Mouse (Mus musculus) adrenal gland, adult 18-20 months (tissue): Measurements from ENCODE around the gene Arhgef2. TPM values are rescaled to one million over a fixed set of nuclear protein-coding genes. Genes with fewer than 3 reads are reported as not detected.
"Not testable (repeated sequence)": the region's sequence is repeated elsewhere in the genome, so short reads cannot be mapped to it uniquely, and the experiment has no call there.

Experiments
- DNase-seq, 2 experiments: peaks; one replicate each; pipeline ENCODE4 v3.0.0; 2021 to 2022; ENCODE audit warnings: low spot score in 2 of 2
- long read RNA-seq, 2 experiments: library from polyadenylated mRNA; stranded (forward); transcript quantifications; one replicate each; pipeline ENCODE4 v2.0.0; 2021
- total RNA-seq, 2 experiments: library from RNA; stranded (reverse); gene quantifications; 1 replicate in 1 of 2; 2 replicates in 1 of 2; pipeline ENCODE4 v1.2.3; 2021

Gene Arhgef2
- total RNA-seq = 10 to 100 TPM; 19.4 to 27.0 TPM
- long read RNA-seq, experiment 1, full-length matches to known transcripts = 7 of 13 reads
- long read RNA-seq, experiment 1, partial matches to known transcripts = 4 of 13 reads
- long read RNA-seq, experiment 1, other reads (novel, unspliced or antisense) = 2 of 13 reads
- long read RNA-seq, experiment 2, full-length matches to known transcripts = 4 of 12 reads
- long read RNA-seq, experiment 2, partial matches to known transcripts = 6 of 12 reads
- long read RNA-seq, experiment 2, other reads (novel, unspliced or antisense) = 2 of 12 reads

GRCm38 (mm10) chr3:88605666-88606065 lies at the start of gene Arhgef2:
TSS of gene Arhgef2 (plus strand) at chr3:88605966.
- not testable (repeated sequence) for DNase-seq

DNA sequence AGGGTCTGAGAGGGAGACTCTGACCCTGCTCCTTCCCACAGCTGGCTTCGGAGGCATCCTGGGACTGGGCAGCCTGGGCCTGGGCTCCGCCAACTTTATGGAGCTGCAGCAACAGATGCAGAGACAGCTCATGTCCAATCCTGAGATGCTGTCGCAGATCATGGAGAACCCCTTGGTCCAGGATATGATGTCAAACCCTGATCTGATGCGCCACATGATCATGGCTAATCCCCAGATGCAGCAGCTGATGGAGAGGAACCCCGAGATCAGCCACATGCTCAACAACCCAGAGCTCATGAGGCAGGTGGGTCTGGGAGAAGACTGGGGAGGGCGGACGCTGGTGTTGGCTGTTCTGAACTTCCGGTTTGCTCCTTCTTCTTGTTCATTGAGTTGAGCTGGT lies 49.1 kb upstream of the Arhgef2 start:
- DNase-seq = peak in 1 of 2 experiments; percentile 17

DNA sequence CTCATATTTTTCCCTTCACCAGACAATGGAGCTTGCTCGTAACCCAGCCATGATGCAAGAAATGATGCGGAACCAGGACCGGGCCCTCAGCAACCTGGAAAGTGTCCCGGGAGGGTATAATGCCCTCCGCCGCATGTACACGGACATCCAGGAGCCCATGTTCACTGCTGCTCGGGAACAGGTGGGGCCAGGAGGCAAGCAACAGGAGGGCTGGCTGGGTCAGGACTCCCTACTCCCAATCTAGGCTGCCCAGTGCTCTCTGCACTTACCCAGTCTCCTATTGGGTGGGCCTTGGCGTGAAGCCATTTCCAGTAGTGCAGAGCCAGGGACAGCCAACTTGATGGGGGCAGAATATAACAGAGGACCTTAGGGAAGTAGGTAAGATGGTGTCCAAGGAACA lies 46.2 kb upstream of the Arhgef2 start:
- DNase-seq = no peak

GRCm38 (mm10) chr3:88561989-88562388 lies 43.8 kb upstream of the Arhgef2 start:
- DNase-seq = no peak

GRCm38 (mm10) chr3:88563442-88563841 lies 42.3 kb upstream of the Arhgef2 start:
- DNase-seq = no peak

DNA sequence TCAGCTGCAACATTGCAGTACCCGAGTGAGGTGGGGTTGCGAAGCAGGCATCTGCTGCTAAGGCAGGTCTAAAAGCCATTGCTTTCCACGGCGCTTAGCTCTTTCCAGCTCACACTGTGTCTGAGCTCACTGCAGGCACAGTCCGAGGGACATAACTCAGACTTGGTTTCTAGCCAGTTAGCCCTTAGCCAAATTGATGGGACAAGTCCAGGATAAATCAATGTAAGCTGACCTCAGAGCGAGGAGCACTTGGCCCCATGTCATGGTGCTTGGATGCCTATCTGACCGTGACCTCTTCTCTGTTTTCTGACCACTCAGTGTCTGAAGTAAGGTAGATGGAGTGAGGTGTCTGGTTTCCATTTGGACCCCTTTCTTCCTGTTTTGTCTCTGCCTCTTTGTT lies 41.8 kb upstream of the Arhgef2 start:
- no peak for DNase-seq

- no peak for DNase-seq
These were observed 39.6 kb upstream of the Arhgef2 start for GRCm38 (mm10) chr3:88566116-88566515.

DNA sequence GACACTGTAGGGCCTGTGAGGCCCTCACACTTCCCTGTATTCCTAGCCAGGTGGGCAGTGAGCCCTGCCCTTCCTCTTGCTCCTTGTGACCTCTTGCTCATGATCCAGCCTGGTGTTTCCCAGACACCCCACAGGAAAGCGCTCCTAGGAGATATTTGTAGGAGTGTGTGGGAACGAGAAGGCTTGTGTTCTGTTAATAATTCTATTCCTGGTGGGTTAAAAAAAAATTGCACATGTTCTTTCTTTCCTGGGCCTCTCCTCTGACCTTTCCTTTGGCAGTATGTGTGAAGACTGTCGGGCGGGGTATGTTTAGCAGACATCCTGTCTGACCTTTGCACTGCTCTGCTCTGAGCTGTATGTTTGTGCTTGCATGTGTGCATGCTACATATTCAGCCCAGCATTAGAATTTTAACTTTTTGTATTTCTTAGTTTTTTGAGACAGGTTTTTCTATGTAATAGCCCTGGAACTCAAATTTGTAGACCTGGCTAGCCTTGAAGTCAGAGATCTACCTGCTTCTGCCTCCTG lies 39.2 kb upstream of the Arhgef2 start:
- DNase-seq = no peak

DNA sequence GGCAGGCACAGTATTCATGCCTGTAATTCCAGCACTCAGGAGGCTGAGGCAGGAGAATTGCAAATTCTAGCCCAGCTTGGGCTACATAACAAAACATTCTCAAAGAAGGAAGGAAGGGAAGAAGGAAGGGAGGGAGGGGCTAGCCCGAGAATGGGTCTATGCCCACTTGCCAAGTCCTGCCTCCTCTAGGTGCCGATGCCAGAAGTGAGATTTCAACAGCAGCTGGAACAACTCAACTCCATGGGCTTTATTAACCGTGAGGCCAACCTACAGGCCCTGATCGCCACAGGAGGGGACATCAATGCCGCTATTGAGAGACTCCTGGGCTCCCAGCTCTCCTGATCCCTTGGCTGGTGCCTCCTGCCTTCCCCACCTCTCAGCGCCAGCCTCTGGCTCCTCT lies 37.9 kb upstream of the Arhgef2 start:
- DNase-seq = no peak

GRCm38 (mm10) chr3:88568615-88569014 lies 37.2 kb upstream of the Arhgef2 start:
- DNase-seq = no peak

DNA sequence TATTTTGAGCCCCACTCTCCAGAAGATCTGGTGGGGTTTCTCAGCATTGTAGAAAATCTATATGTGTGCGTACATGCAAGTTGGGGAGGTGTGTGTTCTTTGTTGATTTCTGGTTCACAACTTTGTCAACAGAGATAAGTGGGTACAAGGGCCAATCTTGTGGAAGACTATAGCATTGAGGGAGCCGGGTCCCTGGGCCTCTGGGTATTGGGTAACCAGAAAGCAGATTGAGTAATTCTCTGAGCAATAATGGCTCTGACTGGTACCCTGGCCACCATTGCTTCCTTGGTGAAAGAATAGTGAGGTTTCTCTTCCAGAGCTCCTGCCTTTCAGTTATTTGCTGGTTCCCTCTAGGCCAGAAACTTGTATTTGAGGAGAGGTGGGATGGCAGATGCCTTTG lies 36.7 kb upstream of the Arhgef2 start:
- DNase-seq = no peak

- DNase-seq = peak in 1 of 2 experiments; percentile 42
These were observed 36.1 kb upstream of the Arhgef2 start for GRCm38 (mm10) chr3:88569694-88570093.

DNA sequence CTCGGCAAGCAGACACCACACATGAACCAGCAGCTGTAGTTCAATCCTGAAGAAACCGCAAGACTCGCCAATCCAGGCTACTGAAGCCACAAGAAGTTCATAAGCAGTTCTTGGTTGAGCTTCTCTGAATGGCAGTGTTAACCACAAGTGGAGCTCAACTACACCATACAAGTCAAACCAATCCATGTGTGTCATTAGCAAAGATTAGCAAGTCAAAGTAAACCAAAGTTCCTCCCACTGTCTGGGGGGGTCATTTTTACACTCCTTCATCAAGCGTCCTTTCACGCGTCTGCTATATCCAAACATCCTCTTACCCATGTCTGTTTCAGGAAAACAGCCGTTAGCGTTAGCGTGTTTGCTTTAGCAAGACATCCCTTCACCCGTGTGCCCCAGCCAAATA lies 35.4 kb upstream of the Arhgef2 start:
- DNase-seq = no peak

- DNase-seq = no peak
These were observed 33.9 kb upstream of the Arhgef2 start for GRCm38 (mm10) chr3:88571856-88572255.

GRCm38 (mm10) chr3:88572835-88573234 lies 32.9 kb upstream of the Arhgef2 start:
- DNase-seq = no peak

- no peak for DNase-seq
These were observed 32.0 kb upstream of the Arhgef2 start for GRCm38 (mm10) chr3:88573810-88574209.

DNA sequence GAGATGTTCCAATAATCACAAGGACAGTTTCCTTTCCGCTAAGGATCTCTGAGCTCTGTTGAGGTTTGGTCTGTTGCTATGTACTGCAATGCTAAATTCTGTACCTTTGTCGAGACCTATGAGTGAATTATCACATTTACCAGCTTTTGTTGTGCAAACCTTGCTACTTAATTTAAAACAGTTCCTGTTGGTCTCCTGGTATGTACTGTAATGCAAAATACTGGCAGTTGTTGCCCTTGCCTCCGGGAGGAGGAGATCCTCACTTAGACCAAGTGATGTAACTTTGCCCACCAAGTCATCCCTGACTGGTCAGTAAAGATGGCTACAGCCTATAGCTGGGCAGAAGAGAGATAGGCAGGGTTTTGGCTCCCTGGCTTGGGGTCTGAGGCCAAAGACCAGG lies 30.2 kb upstream of the Arhgef2 start, which contains the start of gene Ssr2:
Ssr2 (plus strand) TSS at position 337 of the 400 bp plus-strand sequence.
- DNase-seq = no peak

GRCm38 (mm10) chr3:88577846-88578245 lies 27.9 kb upstream of the Arhgef2 start:
- not testable (repeated sequence) for DNase-seq

DNA sequence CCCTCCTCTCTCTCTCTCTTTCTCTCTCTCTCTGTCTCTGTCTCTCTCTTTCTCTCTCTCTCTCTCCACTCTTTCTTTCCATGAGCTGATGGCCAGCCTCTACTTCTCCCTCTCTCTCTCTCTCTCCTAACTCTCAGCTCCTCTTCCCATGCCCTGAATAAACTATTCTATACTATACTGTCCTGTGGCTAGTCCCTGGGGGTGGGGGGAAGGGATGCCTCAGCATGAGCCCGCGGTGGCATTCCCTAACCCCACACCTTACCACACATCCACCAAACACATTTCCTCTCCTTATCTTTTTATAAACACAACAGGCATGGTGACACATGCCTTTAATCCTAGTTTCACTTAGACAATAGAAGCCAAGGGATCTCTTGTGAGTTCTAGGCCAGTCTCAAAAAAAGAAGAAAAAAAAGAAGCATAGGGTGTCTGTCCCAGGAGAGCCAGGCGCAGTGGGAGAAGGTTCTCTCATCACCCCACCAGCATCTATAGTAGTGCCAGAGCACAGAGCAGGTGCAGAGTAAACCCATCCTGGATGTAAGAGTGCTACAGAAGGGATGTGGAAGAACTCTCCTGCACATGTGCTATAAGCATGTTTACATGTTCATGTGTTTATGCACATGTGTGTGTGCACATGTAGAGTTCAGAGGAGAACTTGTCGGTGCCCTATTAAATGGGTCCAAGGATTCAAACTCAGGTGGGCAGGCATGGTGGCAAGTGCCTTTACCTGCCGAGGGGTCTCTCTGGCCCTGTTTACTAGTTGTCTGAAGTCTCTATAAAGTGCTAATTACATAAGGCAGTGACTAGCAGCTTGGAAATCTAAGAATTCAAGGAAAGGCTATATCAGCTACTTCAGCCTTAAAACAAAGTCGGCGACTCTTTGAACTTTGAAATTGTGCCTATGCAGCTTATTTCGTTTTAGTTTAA lies 27.0 kb upstream of the Arhgef2 start:
- DNase-seq = no peak

DNA sequence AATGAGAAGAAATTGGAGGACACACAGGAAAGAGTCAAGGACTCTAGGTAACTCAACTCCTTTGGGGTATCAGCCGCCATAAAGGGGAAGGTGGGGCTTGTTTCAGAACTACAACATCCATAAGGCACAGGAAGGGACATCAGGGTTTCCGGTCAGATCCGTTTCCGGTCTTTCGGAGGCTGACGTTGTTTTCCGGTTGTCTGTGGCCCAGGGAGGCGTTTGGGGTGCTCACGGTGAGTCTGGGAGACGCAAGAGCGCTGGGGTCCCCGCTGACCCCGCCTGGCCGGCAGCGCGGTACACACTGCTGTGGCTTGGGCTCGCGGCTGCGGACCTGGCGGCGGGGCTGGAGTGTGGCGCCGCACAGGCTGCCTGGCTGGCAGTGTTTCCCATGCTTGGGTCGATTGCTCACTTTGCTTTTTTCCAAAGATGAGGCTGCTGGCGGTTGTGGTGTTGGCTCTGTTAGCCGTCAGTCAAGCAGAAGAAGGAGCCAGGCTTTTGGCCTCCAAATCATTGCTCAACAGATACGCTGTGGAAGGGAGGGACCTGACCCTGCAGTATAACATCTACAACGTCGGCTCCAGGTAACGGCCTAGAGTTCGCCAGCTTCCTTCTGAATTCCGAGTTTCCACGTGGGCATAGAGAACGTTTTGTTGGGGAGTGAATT lies 26.2 kb upstream of the Arhgef2 start:
- peak; percentile 67 to 72 for DNase-seq

DNA sequence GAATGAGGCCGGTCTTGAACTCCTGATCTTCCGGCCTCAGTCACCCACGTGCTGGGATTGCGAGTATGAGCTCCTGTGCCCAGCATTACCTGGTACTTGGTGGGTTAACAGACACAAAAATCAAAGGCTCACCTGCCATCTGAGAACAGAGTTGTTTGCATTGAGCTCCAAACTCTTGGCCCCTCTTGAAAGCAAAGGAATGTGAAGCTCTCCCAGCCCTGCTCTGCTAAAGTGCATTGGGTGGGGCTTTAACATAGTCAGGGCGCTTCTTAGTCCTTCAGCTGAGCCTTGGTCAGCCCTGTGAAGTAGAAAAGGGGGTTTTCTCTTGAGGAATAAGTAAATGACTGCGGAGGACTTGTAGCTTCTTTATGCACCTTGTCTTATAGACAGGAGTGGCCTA lies 20.0 kb upstream of the Arhgef2 start:
- DNase-seq = no peak
